8 mouse cellular contexts compared by ENCODE assay signal in the genomic region with DNA sequence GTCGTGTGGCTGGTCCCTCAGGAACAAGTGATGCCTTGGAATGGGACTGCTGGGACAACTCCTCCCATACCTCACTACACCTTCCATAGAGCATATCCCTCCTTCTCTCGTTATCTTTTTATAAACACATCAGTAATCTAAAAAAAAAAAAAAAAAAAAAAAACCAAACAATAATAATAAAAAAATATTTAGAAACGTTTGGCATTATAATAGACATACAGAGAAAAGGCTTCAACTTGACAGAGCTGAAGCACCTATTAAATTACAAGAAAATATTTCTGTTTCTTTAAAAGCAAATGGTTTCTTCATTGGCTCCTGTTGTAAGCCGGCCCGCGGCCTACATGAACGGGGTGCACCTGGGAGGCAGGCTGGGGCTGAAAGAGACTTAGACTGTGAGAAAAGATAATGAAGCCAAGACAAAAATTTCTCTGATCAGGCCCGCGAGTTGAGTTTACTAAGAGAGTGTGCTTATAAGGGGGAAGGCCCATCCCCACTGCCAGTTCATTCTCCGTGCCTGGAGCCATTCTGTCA. TPM values are rescaled to one million over a fixed set of nuclear protein-coding genes. Genes with fewer than 3 reads are reported as not detected.
DNase-seq lines count a peak whose midpoint lies in the region; ATAC-seq lines count a peak whose summit lies in the region.

No protein-coding gene starts in this region.

- peak overlapping the region; percentile 50 for H3K4me2 ChIP-seq in lung, embryonic 16.5 days (ENCODE audit: low read depth, low read length)
- peak overlapping the region; percentile 47 for H3K4me2 ChIP-seq in intestine, embryonic 14.5 days (ENCODE audit: low read length)
- peak overlapping the region; percentile 33 for H3K4me2 ChIP-seq in neural tube, embryonic 13.5 days

- H3K36me3 ChIP-seq in lung, embryonic 16.5 days (ENCODE audit: control insufficient read depth, insufficient read depth, low read length): 0 out of 2 replicates have a peak, but pooled peaks cover 2% of the 10 kb centered on the region
- H3K36me3 ChIP-seq in intestine, embryonic 14.5 days (ENCODE audit: control insufficient read depth, insufficient read depth, low read length): peaks cover 5% of the 10 kb centered on the region; the same call in 1 of the 2 replicates
- no peaks in the 10 kb centered on the region for H3K36me3 ChIP-seq in neural tube, embryonic 13.5 days

- no peaks in the 10 kb centered on the region for H3K9me3 ChIP-seq in lung, embryonic 16.5 days (ENCODE audit: control insufficient read depth, low read length)
- H3K9me3 ChIP-seq in intestine, embryonic 14.5 days (ENCODE audit: control insufficient read depth, low read length): no peaks in the 10 kb centered on the region
- H3K9me3 ChIP-seq in neural tube, embryonic 13.5 days: no peaks in the 10 kb centered on the region

- H3K4me1 ChIP-seq in lung, embryonic 16.5 days (replicated peaks; ENCODE audit: control insufficient read depth, insufficient read depth, low read length): no peaks in the 10 kb centered on the region
- peaks cover 10% of the 10 kb centered on the region; the same call in 1 of the 2 replicates for H3K4me1 ChIP-seq in intestine, embryonic 14.5 days (replicated peaks; ENCODE audit: control insufficient read depth, insufficient read depth, low read length)
- H3K4me1 ChIP-seq in neural tube, embryonic 13.5 days (replicated peaks): no peaks in the 10 kb centered on the region

- 0 out of 2 replicates have a peak, but pooled peaks have one; percentile 10 for ATAC-seq in lung, embryonic 16.5 days (ENCODE audit: low read depth)
- peak; percentile 65; the same call in 1 of the 2 replicates for ATAC-seq in intestine, embryonic 14.5 days (replicated peaks; ENCODE audit: low FRiP score, low TSS enrichment, low read depth)
- ATAC-seq in neural tube, embryonic 13.5 days (ENCODE audit: low read depth): no peak
- ATAC-seq in erythroid progenitor cell, adult 5-6 weeks (replicated peaks; ENCODE audit: low FRiP score, poor library complexity, severe bottlenecking): no peak

- H3K4me3 ChIP-seq in lung, embryonic 16.5 days (ENCODE audit: low read length): peak overlapping the region; percentile 46
- H3K4me3 ChIP-seq in intestine, embryonic 14.5 days (ENCODE audit: low read depth, low read length): peak overlapping the region; percentile 38; the same call in 1 of the 2 replicates
- H3K4me3 ChIP-seq in neural tube, embryonic 13.5 days: 0 out of 2 replicates have a peak overlapping the region, but pooled peaks have one; percentile 15

- H3K9ac ChIP-seq in lung, embryonic 16.5 days (ENCODE audit: low read length): peak overlapping the region; percentile 58
- peak overlapping the region; percentile 43 for H3K9ac ChIP-seq in intestine, embryonic 14.5 days (ENCODE audit: low read length)
- 0 out of 2 replicates have a peak overlapping the region, but pooled peaks have one; percentile 8 for H3K9ac ChIP-seq in neural tube, embryonic 13.5 days

- H3K27ac ChIP-seq in lung, embryonic 16.5 days (ENCODE audit: low read length): no peak overlapping the region
- H3K27ac ChIP-seq in intestine, embryonic 14.5 days (ENCODE audit: low read depth): no peak overlapping the region
- H3K27ac ChIP-seq in neural tube, embryonic 13.5 days (replicated peaks): no peak overlapping the region

- H3K27me3 ChIP-seq in lung, embryonic 16.5 days (ENCODE audit: control insufficient read depth, insufficient read depth, low read depth, low read length): no peaks in the 10 kb centered on the region
- no peaks in the 10 kb centered on the region for H3K27me3 ChIP-seq in intestine, embryonic 14.5 days (replicated peaks; ENCODE audit: control insufficient read depth, insufficient read depth, low read length)
- H3K27me3 ChIP-seq in neural tube, embryonic 13.5 days: no peaks in the 10 kb centered on the region

- 41% methylated on average over 10 of the region's 10 CpGs for WGBS in lung, embryonic 16.5 days
- 45% methylated on average over 10 of the region's 10 CpGs for WGBS in intestine, embryonic 14.5 days
- 53% methylated on average over 10 of the region's 10 CpGs for WGBS in neural tube, embryonic 13.5 days

- peak; percentile 45 for DNase-seq in embryo, embryonic 10 days (ENCODE audit: low spot score)
- DNase-seq in embryo, embryonic 11 days: no peak
- no peak for DNase-seq in lung, postnatal 14 days
- DNase-seq in intestine, embryonic 14.5 days (ENCODE audit: low spot score): no peak
- DNase-seq in gastrocnemius, postnatal 10 days: no peak

RNA-seq across cellular contexts. Expression of a gene that starts 0.5 kb away (rescaled TPM):
- 14.2 and 14.6 TPM in 2 replicates for polyA plus RNA-seq in lung, embryonic 16.5 days (2015; fragmentation: Nextera tagmentation; extraction: Ambion mirVana)
- 14.1 and 15.9 TPM in 2 replicates for polyA plus RNA-seq in intestine, embryonic 14.5 days (2014; fragmentation: Nextera tagmentation; extraction: Ambion mirVana)
- 1.6 and 2.7 TPM in 2 replicates for polyA plus RNA-seq in neural tube, embryonic 13.5 days (2015; fragmentation: Nextera tagmentation; extraction: Ambion mirVana)
- total RNA-seq in erythroid progenitor cell, adult 5-6 weeks (2015; ENCODE audit: low replicate concordance): 5.4 and 14.4 TPM in 2 replicates
- 5.7 and 9.0 TPM in 2 replicates for total RNA-seq in erythroid progenitor cell, adult 5-6 weeks (2017; ENCODE audit: low replicate concordance)
- 1 to 10 TPM; 2.2 to 2.3 TPM for total RNA-seq in gastrocnemius, postnatal 10 days (2021)

RNA-seq across cellular contexts. Expression of a gene that starts 8.9 kb away (rescaled TPM):
- polyA plus RNA-seq in lung, embryonic 16.5 days (2015; fragmentation: Nextera tagmentation; extraction: Ambion mirVana): 53.8 and 58.5 TPM in 2 replicates
- 18.3 and 19.1 TPM in 2 replicates for polyA plus RNA-seq in intestine, embryonic 14.5 days (2014; fragmentation: Nextera tagmentation; extraction: Ambion mirVana)
- 2.9 and 3.3 TPM in 2 replicates for polyA plus RNA-seq in neural tube, embryonic 13.5 days (2015; fragmentation: Nextera tagmentation; extraction: Ambion mirVana)
- 13.7 and 46.5 TPM in 2 replicates for total RNA-seq in erythroid progenitor cell, adult 5-6 weeks (2015; ENCODE audit: low replicate concordance)
- 26.5 and 34.1 TPM in 2 replicates for total RNA-seq in erythroid progenitor cell, adult 5-6 weeks (2017; ENCODE audit: low replicate concordance)
- 10 to 100 TPM; 13.5 to 16.5 TPM for total RNA-seq in gastrocnemius, postnatal 10 days (2021)

RNA-seq across cellular contexts. Expression of a gene that starts 28.4 kb away (rescaled TPM):
- 5.9 and 6.1 TPM in 2 replicates for polyA plus RNA-seq in lung, embryonic 16.5 days (2015; fragmentation: Nextera tagmentation; extraction: Ambion mirVana)
- 0.73 and 0.77 TPM in 2 replicates for polyA plus RNA-seq in intestine, embryonic 14.5 days (2014; fragmentation: Nextera tagmentation; extraction: Ambion mirVana)
- 0.74 TPM in 2 replicates for polyA plus RNA-seq in neural tube, embryonic 13.5 days (2015; fragmentation: Nextera tagmentation; extraction: Ambion mirVana)
- total RNA-seq in erythroid progenitor cell, adult 5-6 weeks (2015; ENCODE audit: low replicate concordance): 1.8 and 7.5 TPM in 2 replicates
- total RNA-seq in erythroid progenitor cell, adult 5-6 weeks (2017; ENCODE audit: low replicate concordance): 1.8 and 6.7 TPM in 2 replicates
- 1 to 10 TPM; 4.0 to 7.4 TPM for total RNA-seq in gastrocnemius, postnatal 10 days (2021)

RNA-seq across cellular contexts. Expression of a gene that starts 32.6 kb away (rescaled TPM):
- polyA plus RNA-seq in lung, embryonic 16.5 days (2015; fragmentation: Nextera tagmentation; extraction: Ambion mirVana): 50.6 and 54.7 TPM in 2 replicates
- 22.8 and 24.3 TPM in 2 replicates for polyA plus RNA-seq in intestine, embryonic 14.5 days (2014; fragmentation: Nextera tagmentation; extraction: Ambion mirVana)
- polyA plus RNA-seq in neural tube, embryonic 13.5 days (2015; fragmentation: Nextera tagmentation; extraction: Ambion mirVana): 10.9 and 11.6 TPM in 2 replicates
- 11.2 and 30.2 TPM in 2 replicates for total RNA-seq in erythroid progenitor cell, adult 5-6 weeks (2015; ENCODE audit: low replicate concordance)
- 17.7 and 25.0 TPM in 2 replicates for total RNA-seq in erythroid progenitor cell, adult 5-6 weeks (2017; ENCODE audit: low replicate concordance)
- total RNA-seq in gastrocnemius, postnatal 10 days (2021): 10 to 100 TPM; 24.2 to 29.4 TPM

RNA-seq across cellular contexts. Expression of a gene that starts 42.9 kb away (rescaled TPM):
- 3.6 and 4.6 TPM in 2 replicates for polyA plus RNA-seq in lung, embryonic 16.5 days (2015; fragmentation: Nextera tagmentation; extraction: Ambion mirVana)
- polyA plus RNA-seq in intestine, embryonic 14.5 days (2014; fragmentation: Nextera tagmentation; extraction: Ambion mirVana): 1.4 and 4.9 TPM in 2 replicates
- 0.95 TPM in 1 of 2 replicates, not detected in the other for polyA plus RNA-seq in neural tube, embryonic 13.5 days (2015; fragmentation: Nextera tagmentation; extraction: Ambion mirVana)
- not detected in 2 replicates for total RNA-seq in erythroid progenitor cell, adult 5-6 weeks (2015; ENCODE audit: low replicate concordance)
- 1.9 and 23.4 TPM in 2 replicates for total RNA-seq in erythroid progenitor cell, adult 5-6 weeks (2017; ENCODE audit: low replicate concordance)
- 1 to 10 TPM; 2.1 to 5.2 TPM for total RNA-seq in gastrocnemius, postnatal 10 days (2021)

Comparison
In these comparisons a context has a peak if more than half of its experiments do, and no peak if none do; other contexts are left out.
1. ATAC-seq: peak in lung, embryonic 16.5 days (single experiment) and intestine, embryonic 14.5 days (single experiment); none in neural tube, embryonic 13.5 days (single experiment) and erythroid progenitor cell, adult 5-6 weeks (single experiment).
2. H3K9ac ChIP-seq: peak in every context shown above with its lines; median percentile 58 in lung, embryonic 16.5 days; 43 in intestine, embryonic 14.5 days; 8 in neural tube, embryonic 13.5 days.
3. Peak in every context shown above with its lines, with median percentiles within 50 percentile points of each other: H3K4me2 ChIP-seq and H3K4me3 ChIP-seq.